In the genomic region with DNA sequence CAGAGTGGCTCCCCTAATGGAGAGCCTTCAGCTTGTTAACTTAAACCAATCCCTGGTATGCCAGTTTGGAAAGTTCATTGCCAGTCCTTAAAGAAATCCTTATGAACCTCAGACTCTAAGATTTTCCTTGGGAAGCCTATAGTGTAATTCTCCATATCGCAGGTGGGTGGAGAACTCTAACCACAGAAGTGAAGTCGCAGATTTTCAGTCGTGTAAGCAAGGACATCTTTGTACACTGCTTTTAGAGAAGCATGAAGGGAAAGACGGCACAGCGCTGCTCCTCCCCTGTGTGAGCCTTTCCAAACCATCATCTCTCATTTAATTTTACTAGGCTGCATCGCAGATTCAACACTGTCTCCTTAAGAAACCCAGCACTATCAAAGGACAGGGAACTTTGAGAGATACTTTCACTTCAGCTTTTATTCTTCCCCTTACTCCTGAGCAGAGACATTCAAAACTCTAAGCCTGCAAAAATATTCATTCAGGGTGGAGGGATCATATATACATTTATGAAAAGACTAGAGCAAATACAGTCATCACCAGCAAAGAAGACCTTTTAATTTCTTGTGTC, we compare ENCODE assay signal across 10 mouse cellular contexts. TPM values are rescaled to one million over a fixed set of nuclear protein-coding genes. Genes with fewer than 3 reads are reported as not detected.
A peak's percentile ranks its signal among the peaks of the same experiment; 100 is the strongest.
DNase-seq lines count a peak whose midpoint lies in the region; ATAC-seq lines count a peak whose summit lies in the region.
"Had no signal": no experiment of that assay in that cellular context is flagged by ENCODE, and none has a peak within 500 bp of the region (broad histone marks: within the 10 kb centered on the region; RNA-seq: fewer than 3 reads in every experiment).

No protein-coding gene starts in this region.

- H3K36me3 ChIP-seq in hindbrain, embryonic 15.5 days = no peaks in the 10 kb centered on the region
- H3K36me3 ChIP-seq in hindbrain, embryonic 11.5 days (ENCODE audit: control insufficient read depth, insufficient read depth, low read length) = no peaks in the 10 kb centered on the region
- no peaks in the 10 kb centered on the region for H3K36me3 ChIP-seq in heart, embryonic 15.5 days
- H3K36me3 ChIP-seq: limb, embryonic 15.5 days had no signal

- H3K9me3 ChIP-seq in hindbrain, embryonic 15.5 days = no peaks in the 10 kb centered on the region
- H3K9me3 ChIP-seq in hindbrain, embryonic 11.5 days (ENCODE audit: control insufficient read depth, low read length) = no peaks in the 10 kb centered on the region
- no peaks in the 10 kb centered on the region for H3K9me3 ChIP-seq in heart, embryonic 15.5 days (replicated peaks)
- H3K9me3 ChIP-seq: limb, embryonic 15.5 days; megakaryocyte, embryonic 14.5 days had no signal

- H3K4me2 ChIP-seq in hindbrain, embryonic 15.5 days = no peak overlapping the region
- H3K4me2 ChIP-seq in hindbrain, embryonic 11.5 days (replicated peaks; ENCODE audit: low read depth, low read length) = no peak overlapping the region
- H3K4me2 ChIP-seq in heart, embryonic 15.5 days = no peak overlapping the region
- H3K4me2 ChIP-seq: limb, embryonic 15.5 days had no signal

- no peak overlapping the region for H3K27ac ChIP-seq in hindbrain, embryonic 15.5 days (replicated peaks)
- no peak overlapping the region for H3K27ac ChIP-seq in hindbrain, embryonic 11.5 days (ENCODE audit: low read depth, low read length)
- H3K27ac ChIP-seq in heart, embryonic 15.5 days = peak overlapping the region; percentile 10; the same call in 1 of the 2 replicates
- H3K27ac ChIP-seq: limb, embryonic 15.5 days had no signal

- 49% methylated on average over 6 of the region's 6 CpGs for WGBS in hindbrain, embryonic 15.5 days
- 66% methylated on average over 6 of the region's 6 CpGs for WGBS in hindbrain, embryonic 11.5 days
- 33% methylated on average over 6 of the region's 6 CpGs for WGBS in heart, embryonic 15.5 days

- H3K4me3 ChIP-seq in hindbrain, embryonic 15.5 days = no peak overlapping the region
- H3K4me3 ChIP-seq in hindbrain, embryonic 11.5 days (ENCODE audit: low read depth, low read length) = no peak overlapping the region
- no peak overlapping the region for H3K4me3 ChIP-seq in heart, embryonic 15.5 days
- H3K4me3 ChIP-seq: limb, embryonic 15.5 days; megakaryocyte, embryonic 14.5 days had no signal

- DNase-seq in hindbrain, embryonic 11.5 days (ENCODE audit: low spot score) = no peak
- DNase-seq in 3T3-L1 (ENCODE audit: low read depth, low spot score) = peak; percentile 49
- DNase-seq in A20 (ENCODE audit: low read depth, low spot score) = peak; percentile 61
- no peak for DNase-seq in thymus, postnatal 36 days
- DNase-seq in thymus, postnatal 0 days (ENCODE audit: low spot score) = no peak

- no peaks in the 10 kb centered on the region for H3K27me3 ChIP-seq in hindbrain, embryonic 15.5 days
- no peaks in the 10 kb centered on the region for H3K27me3 ChIP-seq in hindbrain, embryonic 11.5 days (ENCODE audit: control insufficient read depth, insufficient read depth, low read length)
- no peaks in the 10 kb centered on the region for H3K27me3 ChIP-seq in heart, embryonic 15.5 days
- H3K27me3 ChIP-seq: limb, embryonic 15.5 days; megakaryocyte, embryonic 14.5 days had no signal

- H3K4me1 ChIP-seq in hindbrain, embryonic 15.5 days (replicated peaks) = peaks cover 3% of the 10 kb centered on the region; the same call in 1 of the 2 replicates
- no peaks in the 10 kb centered on the region for H3K4me1 ChIP-seq in hindbrain, embryonic 11.5 days (replicated peaks; ENCODE audit: control insufficient read depth, insufficient read depth, low read length)
- peaks cover 20% of the 10 kb centered on the region for H3K4me1 ChIP-seq in heart, embryonic 15.5 days (replicated peaks)

- 0 out of 2 replicates have a peak, but pooled peaks have one; percentile 62 for ATAC-seq in hindbrain, embryonic 15.5 days (ENCODE audit: low FRiP score, low read depth)
- no peak for ATAC-seq in hindbrain, embryonic 11.5 days (ENCODE audit: low FRiP score)
- ATAC-seq in heart, embryonic 15.5 days (replicated peaks; ENCODE audit: insufficient number of reproducible peaks, insufficient read depth, low FRiP score, low read depth) = no peak
- ATAC-seq: inflammation-experienced regulatory T-cells, adult 6 months had no signal

- H3K9ac ChIP-seq in hindbrain, embryonic 15.5 days = no peak overlapping the region
- no peak overlapping the region for H3K9ac ChIP-seq in hindbrain, embryonic 11.5 days (ENCODE audit: low read depth, low read length)
- no peak overlapping the region for H3K9ac ChIP-seq in heart, embryonic 15.5 days
- H3K9ac ChIP-seq: limb, embryonic 15.5 days had no signal

RNA-seq across cellular contexts. Expression of a gene that starts 16.6 kb away (rescaled TPM):
- polyA plus RNA-seq in hindbrain, embryonic 15.5 days (2015; fragmentation: Nextera tagmentation; extraction: Ambion mirVana) = 4.8 and 4.9 TPM in 2 replicates
- 3.0 and 3.3 TPM in 2 replicates for polyA plus RNA-seq in hindbrain, embryonic 11.5 days (2014; fragmentation: Nextera tagmentation; extraction: Ambion mirVana)
- polyA plus RNA-seq in heart, embryonic 15.5 days (2015; fragmentation: Nextera tagmentation; extraction: Ambion mirVana) = 5.3 and 7.0 TPM in 2 replicates
- polyA plus RNA-seq in thymus, postnatal 0 days (2015; fragmentation: Nextera tagmentation; extraction: Ambion mirVana) = 18.6 and 21.5 TPM in 2 replicates

Comparison
In these comparisons a context has a peak if more than half of its experiments do, and no peak if none do; other contexts are left out.
1. DNase-seq: peak in 3T3-L1 (single experiment) and A20 (single experiment); none in hindbrain, embryonic 11.5 days (single experiment), thymus, postnatal 36 days (0 of 2) and thymus, postnatal 0 days (single experiment).